Mouse (Mus musculus): ENCODE results near the gene Mark2. TPM values are rescaled to one million over a fixed set of nuclear protein-coding genes. Genes with fewer than 3 reads are reported as not detected.

The Mark2 gene
- polyA plus RNA-seq, 1 experiment, result 33.7 TPM

GRCm38 (mm10) chr19:7267091-7267741 is 74.4 kb downstream of the Mark2 start, which contains the start of gene Rcor2:
Gene Rcor2, plus strand, starts transcription at chr19:7267325.
- Histone ChIP-seq H3K4me2 (ENCODE audit: low read depth) (peak within 1 kb of the TSS; percentile 98), H3ac (ENCODE audit: control insufficient read depth, insufficient read length) (peak within 1 kb of the TSS; percentile 67), H3K27me3 (ENCODE audit: control insufficient read depth, insufficient read depth, insufficient read length) (no peaks in the 10 kb centered on the region), H3K79me2 (ENCODE audit: control insufficient read depth, insufficient read depth) (peaks cover 6% of the 10 kb centered on the region), H3K36me3 (ENCODE audit: control insufficient read depth, insufficient read depth) (no peaks in the 10 kb centered on the region), H3K4me3 (peak within 1 kb of the TSS; percentile 52)
- TF ChIP-seq POLR2AphosphoS2 (IDR thresholded peaks at IDR 0.05; ENCODE audit: insufficient read length, low read depth) (peak; percentile 95), POLR2A (IDR thresholded peaks at IDR 0.05; ENCODE audit: insufficient read length, low read depth) (peak; percentile 91), USF1 (IDR thresholded peaks at IDR 0.05; ENCODE audit: low read depth) (peak; percentile 41), REST (IDR thresholded peaks at IDR 0.05; ENCODE audit: insufficient read depth, insufficient read length) (no peak), MYOG (IDR thresholded peaks at IDR 0.05; ENCODE audit: control insufficient read depth in 1 of 3, insufficient read depth in 1 of 3, insufficient read length in 2 of 3, low read depth in 2 of 3) (peak in 2 of 3 experiments; percentile 41 to 44), TCF3 (IDR thresholded peaks at IDR 0.05; ENCODE audit: insufficient read length, low read depth) (no peak), MYOD1 (IDR thresholded peaks at IDR 0.05; ENCODE audit: control insufficient read depth in 1 of 3, insufficient read length in 2 of 3, low read depth in 2 of 3) (peak in 2 of 3 experiments; percentile 3 to 64)

DNA sequence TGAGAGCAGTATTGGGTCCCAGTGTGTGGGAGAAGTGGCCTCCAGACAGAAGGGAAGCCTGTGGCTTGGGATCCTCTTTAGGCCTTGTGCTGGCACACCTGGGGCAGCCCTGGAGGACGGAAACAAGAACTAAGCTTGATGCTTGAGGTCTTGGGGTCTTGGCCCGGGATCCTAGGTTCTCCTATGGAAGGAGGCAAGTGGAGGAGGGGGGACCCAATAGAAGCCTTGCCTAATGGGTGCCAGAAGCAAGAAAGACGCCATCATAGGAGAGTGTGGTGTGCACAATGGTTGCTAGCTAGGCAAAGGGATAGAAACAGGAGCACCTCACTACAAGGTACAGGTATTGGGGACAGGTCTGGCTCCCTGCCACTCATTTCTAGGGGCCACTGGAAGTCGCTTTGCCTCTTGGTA is 75.2 kb downstream of the Mark2 start:
- Histone ChIP-seq H3K4me2 (ENCODE audit: low read depth) (peak overlapping the region; percentile 98), H3K27me3 (ENCODE audit: control insufficient read depth, insufficient read depth, insufficient read length) (no peaks in the 10 kb centered on the region), H3K79me2 (ENCODE audit: control insufficient read depth, insufficient read depth) (peaks cover 6% of the 10 kb centered on the region), H3K4me3 (no peak overlapping the region), H3ac (ENCODE audit: control insufficient read depth, insufficient read length) (no peak overlapping the region), H3K36me3 (ENCODE audit: control insufficient read depth, insufficient read depth) (no peaks in the 10 kb centered on the region)
- TF ChIP-seq CEBPB (IDR thresholded peaks at IDR 0.05; ENCODE audit: insufficient read depth, poor library complexity, severe bottlenecking), result no peak

GRCm38 (mm10) chr19:7265478-7266191 is 76.0 kb downstream of the Mark2 start:
- Histone ChIP-seq H3K36me3 (ENCODE audit: control insufficient read depth, insufficient read depth) (no peaks in the 10 kb centered on the region), H3K4me2 (ENCODE audit: low read depth) (no peak overlapping the region), H3ac (ENCODE audit: control insufficient read depth, insufficient read length) (no peak overlapping the region), H3K79me2 (ENCODE audit: control insufficient read depth, insufficient read depth) (peaks cover 6% of the 10 kb centered on the region), H3K27me3 (ENCODE audit: control insufficient read depth, insufficient read depth, insufficient read length) (no peaks in the 10 kb centered on the region), H3K4me3 (no peak overlapping the region)
- TF ChIP-seq USF1 (IDR thresholded peaks at IDR 0.05; ENCODE audit: low read depth) (no peak), REST (IDR thresholded peaks at IDR 0.05; ENCODE audit: insufficient read depth, insufficient read length) (no peak), SRF (IDR thresholded peaks at IDR 0.05; ENCODE audit: control insufficient read depth, insufficient read length, low read depth) (no peak), MYOG (IDR thresholded peaks at IDR 0.05; ENCODE audit: control insufficient read depth in 1 of 3, insufficient read depth in 1 of 3, insufficient read length in 2 of 3, low read depth in 2 of 3) (peak in 1 of 3 experiments; percentile 20), TCF12 (IDR thresholded peaks at IDR 0.05; ENCODE audit: insufficient read depth, poor library complexity, severe bottlenecking) (no peak), TCF3 (IDR thresholded peaks at IDR 0.05; ENCODE audit: insufficient read length, low read depth) (no peak), MYOD1 (IDR thresholded peaks at IDR 0.05; ENCODE audit: control insufficient read depth in 1 of 3, insufficient read length in 2 of 3, low read depth in 2 of 3) (peak in 1 of 3 experiments; percentile 36), E2F4 (IDR thresholded peaks at IDR 0.05; ENCODE audit: insufficient read depth) (no peak), POLR2A (IDR thresholded peaks at IDR 0.05; ENCODE audit: insufficient read length, low read depth) (no peak), POLR2AphosphoS2 (IDR thresholded peaks at IDR 0.05; ENCODE audit: insufficient read length, low read depth) (no peak), CEBPB (IDR thresholded peaks at IDR 0.05; ENCODE audit: insufficient read depth, poor library complexity, severe bottlenecking) (no peak), MAX (IDR thresholded peaks at IDR 0.05; ENCODE audit: low read depth) (no peak)

DNA sequence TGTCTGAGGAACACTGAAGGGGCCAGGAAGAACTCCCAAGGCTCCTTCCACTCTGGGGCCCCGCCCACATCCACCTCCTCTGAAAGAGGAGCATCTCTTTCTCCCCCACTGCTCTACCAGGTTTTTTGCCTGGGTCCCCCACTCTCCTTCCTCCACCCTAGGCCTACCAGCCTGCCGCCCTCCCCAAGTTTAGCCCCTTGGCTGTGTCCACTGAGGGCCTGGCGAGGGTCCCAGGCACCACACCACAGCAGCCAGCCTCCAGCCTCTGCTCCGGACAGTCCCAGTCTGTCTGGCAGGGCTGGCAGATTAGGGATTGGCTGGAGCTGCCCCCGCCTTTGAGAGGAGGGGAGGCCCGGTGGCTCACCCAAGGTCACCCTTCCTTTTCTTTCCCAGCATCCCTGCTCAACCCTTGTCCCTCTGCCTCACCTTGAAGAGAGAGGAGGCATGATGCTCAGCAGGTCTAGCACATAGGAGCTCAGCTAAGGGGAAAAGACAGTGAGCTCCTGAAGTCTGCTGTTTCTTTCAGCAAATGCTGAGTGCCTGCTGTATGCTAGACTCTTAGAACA is 76.8 kb downstream of the Mark2 start:
- Histone ChIP-seq H3ac (ENCODE audit: control insufficient read depth, insufficient read length) (no peak overlapping the region), H3K27me3 (ENCODE audit: control insufficient read depth, insufficient read depth, insufficient read length) (no peaks in the 10 kb centered on the region), H3K4me2 (ENCODE audit: low read depth) (peak overlapping the region; percentile 41), H3K4me3 (no peak overlapping the region), H3K36me3 (ENCODE audit: control insufficient read depth, insufficient read depth) (no peaks in the 10 kb centered on the region), H3K79me2 (ENCODE audit: control insufficient read depth, insufficient read depth) (peaks cover 6% of the 10 kb centered on the region)
- TF ChIP-seq POLR2AphosphoS2 (IDR thresholded peaks at IDR 0.05; ENCODE audit: insufficient read length, low read depth) (no peak), CEBPB (IDR thresholded peaks at IDR 0.05; ENCODE audit: insufficient read depth, poor library complexity, severe bottlenecking) (no peak), MAX (IDR thresholded peaks at IDR 0.05; ENCODE audit: low read depth) (no peak), USF1 (IDR thresholded peaks at IDR 0.05; ENCODE audit: low read depth) (no peak), POLR2A (IDR thresholded peaks at IDR 0.05; ENCODE audit: insufficient read length, low read depth) (no peak), REST (IDR thresholded peaks at IDR 0.05; ENCODE audit: insufficient read depth, insufficient read length) (no peak), SRF (IDR thresholded peaks at IDR 0.05; ENCODE audit: control insufficient read depth, insufficient read length, low read depth) (no peak), TCF3 (IDR thresholded peaks at IDR 0.05; ENCODE audit: insufficient read length, low read depth) (no peak), TCF12 (IDR thresholded peaks at IDR 0.05; ENCODE audit: insufficient read depth, poor library complexity, severe bottlenecking) (no peak)

Measured in myocyte (in vitro differentiated cells).